Mouse (Mus musculus) embryonic facial prominence, embryonic 15.5 days (tissue): ENCODE measurements at regions not wholly inside any gene's neighbourhood (a gene's known extent, or its start where the extent isn't known, plus 50 kb on each side); places are given as distances from the start of the nearest gene placed in this dataset.
A peak's percentile ranks its signal among the peaks of the same experiment; 100 is the strongest.

Experiments
- ATAC-seq: fragments of 200-750 bp; cut with Nextera tagmentation; 2 replicates; pipeline ENCODE4 v1.8.0; 2017; ENCODE audit warnings: low read depth, moderate TSS enrichment; ENCODE audit not compliant: insufficient number of reproducible peaks, low FRiP score, low TSS enrichment
- H3K27ac ChIP-seq: fragments of 300-500 bp; sonication (generic); replicated peaks from 2 replicates; pipeline ENCODE4 v1.5.1; 2015; ENCODE audit warnings: mild to moderate bottlenecking, inconsistent platforms
- H3K27me3 ChIP-seq: fragments of 300-500 bp; sonication (generic); 2 replicates; pipeline ENCODE4 v1.6.1; 2015; ENCODE audit warnings: inconsistent platforms
- H3K36me3 ChIP-seq: fragments of 300-500 bp; sonication (generic); 2 replicates; pipeline ENCODE4 v1.6.1; 2015; ENCODE audit warnings: mild to moderate bottlenecking, inconsistent platforms
- H3K4me1 ChIP-seq: fragments of 300-500 bp; sonication (generic); 2 replicates; pipeline ENCODE4 v1.6.1; 2015; ENCODE audit warnings: inconsistent platforms
- H3K4me2 ChIP-seq: fragments of 300-500 bp; sonication (generic); replicated peaks from 2 replicates; pipeline ENCODE4 v1.6.1; 2015; ENCODE audit warnings: mild to moderate bottlenecking, inconsistent platforms
- H3K4me3 ChIP-seq: fragments of 300-500 bp; sonication (generic); replicated peaks from 2 replicates; pipeline ENCODE4 v1.5.1; 2015; ENCODE audit warnings: mild to moderate bottlenecking, inconsistent platforms
- H3K9ac ChIP-seq: fragments of 300-500 bp; sonication (generic); 2 replicates; pipeline ENCODE4 v1.6.1; 2015; ENCODE audit warnings: inconsistent platforms
- H3K9me3 ChIP-seq: fragments of 300-500 bp; sonication (generic); replicated peaks from 2 replicates; pipeline ENCODE4 v1.6.1; 2016; ENCODE audit warnings: inconsistent platforms
- WGBS: fragments of 180-500 bp; shearing (Covaris S2); methylation state at CpG from one replicate; pipeline ENCODE4 v1.1.7; 2015; 5-methylcytosine and 5-hydroxymethylcytosine counted together

GRCm38 (mm10) chr1:71876712-71877401, 223.9 kb upstream of the Fn1 start:
- H3K4me2 ChIP-seq = 0 out of 2 replicates have a peak overlapping the region, but pooled peaks have one; percentile 4
- H3K27ac ChIP-seq = peak overlapping the region; percentile 29; the same call in 1 of the 2 replicates
- no peaks in the 10 kb centered on the region for H3K27me3 ChIP-seq
- no peak overlapping the region for H3K4me3 ChIP-seq
- H3K4me1 ChIP-seq = peaks cover 22% of the 10 kb centered on the region
- no peaks in the 10 kb centered on the region for H3K36me3 ChIP-seq
- ATAC-seq = no peak
- WGBS = 40% methylated on average over 9 of the region's 9 CpGs
- H3K9ac ChIP-seq = no peak overlapping the region
- H3K9me3 ChIP-seq = no peaks in the 10 kb centered on the region

- Histone ChIP-seq H3K4me1 (peaks cover 13% of the 10 kb centered on the region), H3K9me3 (no peaks in the 10 kb centered on the region), H3K4me3 (no peak overlapping the region), H3K27me3 (no peaks in the 10 kb centered on the region), H3K27ac (no peak overlapping the region), H3K36me3 (no peaks in the 10 kb centered on the region), H3K4me2 (no peak overlapping the region), H3K9ac (no peak overlapping the region)
- ATAC-seq = no peak
- WGBS = 78% methylated on average over 2 of the region's 2 CpGs
These were observed 221.0 kb upstream of the Fn1 start for GRCm38 (mm10) chr1:71874037-71874436.

GRCm38 (mm10) chr1:71865670-71866069, 212.7 kb upstream of the Fn1 start:
- Histone ChIP-seq H3K9me3 (no peaks in the 10 kb centered on the region), H3K36me3 (no peaks in the 10 kb centered on the region), H3K4me2 (no peak overlapping the region), H3K9ac (no peak overlapping the region), H3K4me1 (no peaks in the 10 kb centered on the region), H3K27me3 (no peaks in the 10 kb centered on the region), H3K4me3 (no peak overlapping the region), H3K27ac (no peak overlapping the region)
- ATAC-seq = no peak
- WGBS = 44% methylated on average over 4 of the region's 4 CpGs

- no peak overlapping the region for H3K9ac ChIP-seq
- no peaks in the 10 kb centered on the region for H3K27me3 ChIP-seq
- H3K4me1 ChIP-seq = no peaks in the 10 kb centered on the region
- no peak for ATAC-seq
- H3K27ac ChIP-seq = no peak overlapping the region
- no peak overlapping the region for H3K4me3 ChIP-seq
- WGBS = 47% methylated on average over 9 of the region's 9 CpGs
- H3K4me2 ChIP-seq = no peak overlapping the region
- H3K9me3 ChIP-seq = no peaks in the 10 kb centered on the region
- H3K36me3 ChIP-seq = no peaks in the 10 kb centered on the region
These were observed 211.7 kb upstream of the Fn1 start for GRCm38 (mm10) chr1:71864749-71865148.

- ATAC-seq = no peak
These were observed 200.2 kb upstream of the Fn1 start for GRCm38 (mm10) chr1:71853212-71853611.

GRCm38 (mm10) chr1:71851268-71851667, 198.3 kb upstream of the Fn1 start:
- no peak overlapping the region for H3K9ac ChIP-seq
- H3K4me2 ChIP-seq = no peak overlapping the region
- no peak overlapping the region for H3K27ac ChIP-seq
- H3K36me3 ChIP-seq = no peaks in the 10 kb centered on the region
- no peaks in the 10 kb centered on the region for H3K9me3 ChIP-seq
- H3K27me3 ChIP-seq = no peaks in the 10 kb centered on the region
- ATAC-seq = no peak
- 86% methylated on average over 8 of the region's 8 CpGs for WGBS
- H3K4me3 ChIP-seq = no peak overlapping the region
- no peaks in the 10 kb centered on the region for H3K4me1 ChIP-seq

More at GRCm38 (mm10) chr1:71853212-71853611, 200.2 kb upstream of the Fn1 start:
- Histone ChIP-seq H3K4me1 (no peaks in the 10 kb centered on the region), H3K27me3 (no peaks in the 10 kb centered on the region), H3K36me3 (no peaks in the 10 kb centered on the region), H3K9ac (no peak overlapping the region), H3K4me3 (no peak overlapping the region), H3K4me2 (no peak overlapping the region), H3K9me3 (no peaks in the 10 kb centered on the region), H3K27ac (no peak overlapping the region)
- 94% methylated on average over 2 of the region's 2 CpGs for whole genome bisulfite sequencing

GRCm38 (mm10) chr1:71848656-71849055, 195.7 kb upstream of the Fn1 start:
- WGBS = 89% methylated on average over 5 of the region's 5 CpGs
- no peak overlapping the region for H3K9ac ChIP-seq
- no peak overlapping the region for H3K27ac ChIP-seq
- no peaks in the 10 kb centered on the region for H3K36me3 ChIP-seq
- ATAC-seq = no peak
- no peaks in the 10 kb centered on the region for H3K27me3 ChIP-seq
- no peak overlapping the region for H3K4me2 ChIP-seq
- no peaks in the 10 kb centered on the region for H3K9me3 ChIP-seq
- peaks cover 4% of the 10 kb centered on the region; the same call in 1 of the 2 replicates for H3K4me1 ChIP-seq
- H3K4me3 ChIP-seq = no peak overlapping the region

- Histone ChIP-seq H3K4me2 (peak overlapping the region; percentile 28), H3K27ac (peak overlapping the region; percentile 34; the same call in 1 of the 2 replicates), H3K27me3 (no peaks in the 10 kb centered on the region), H3K4me1 (peaks cover 4% of the 10 kb centered on the region; the same call in 1 of the 2 replicates), H3K36me3 (no peaks in the 10 kb centered on the region), H3K9me3 (no peaks in the 10 kb centered on the region), H3K9ac (no peak overlapping the region), H3K4me3 (no peak overlapping the region)
- ATAC-seq = no peak
- 42% methylated on average over 16 of the region's 16 CpGs for WGBS
These were observed 192.1 kb upstream of the Fn1 start for GRCm38 (mm10) chr1:71844938-71845685.

GRCm38 (mm10) chr1:71837764-71838163, 184.8 kb upstream of the Fn1 start:
- H3K9ac ChIP-seq = no peak overlapping the region
- H3K4me2 ChIP-seq = no peak overlapping the region; the same call in 1 of the 2 replicates
- H3K27me3 ChIP-seq = no peaks in the 10 kb centered on the region
- H3K36me3 ChIP-seq = no peaks in the 10 kb centered on the region
- no peak overlapping the region for H3K4me3 ChIP-seq
- H3K27ac ChIP-seq = no peak overlapping the region
- no peak for ATAC-seq
- 34% methylated on average over 12 of the region's 12 CpGs for WGBS
- H3K4me1 ChIP-seq = 0 out of 2 replicates have a peak, but pooled peaks cover 9% of the 10 kb centered on the region
- no peaks in the 10 kb centered on the region for H3K9me3 ChIP-seq

GRCm38 (mm10) chr1:71837039-71837648, 184.1 kb upstream of the Fn1 start:
- Histone ChIP-seq H3K36me3 (no peaks in the 10 kb centered on the region), H3K27ac (no peak overlapping the region), H3K27me3 (no peaks in the 10 kb centered on the region), H3K4me2 (no peak overlapping the region), H3K4me3 (no peak overlapping the region), H3K9me3 (no peaks in the 10 kb centered on the region), H3K4me1 (0 out of 2 replicates have a peak, but pooled peaks cover 9% of the 10 kb centered on the region), H3K9ac (no peak overlapping the region)
- 64% methylated on average over 20 of the region's 20 CpGs for WGBS
- no peak for ATAC-seq

- ATAC-seq = no peak
- H3K4me3 ChIP-seq = no peak overlapping the region
- H3K36me3 ChIP-seq = no peaks in the 10 kb centered on the region
- H3K4me2 ChIP-seq = no peak overlapping the region
- 81% methylated on average over 6 of the region's 6 CpGs for WGBS
- no peaks in the 10 kb centered on the region for H3K27me3 ChIP-seq
- no peaks in the 10 kb centered on the region for H3K9me3 ChIP-seq
- H3K4me1 ChIP-seq = no peaks in the 10 kb centered on the region
- H3K27ac ChIP-seq = no peak overlapping the region
- H3K9ac ChIP-seq = no peak overlapping the region
These were observed 177.4 kb upstream of the Fn1 start for GRCm38 (mm10) chr1:71830379-71830778.
